Mouse (Mus musculus) spleen, adult 2 months (tissue): ENCODE data around the gene Zmynd8. TPM values are rescaled to one million over a fixed set of nuclear protein-coding genes. Genes with fewer than 3 reads are reported as not detected.

ENCODE experiments used
- DNase-seq, 2 experiments: peaks; one replicate each; pipeline versions ENCODE4 v3.0.0 to v3.0.0-alpha.2; 2012 to 2021; ENCODE audit warnings: low spot score in 2 of 2, low read depth in 1 of 2
- H3K27ac ChIP-seq: fragments of 200-500 bp; 2 replicates; pipeline ENCODE4 v1.5.1; 2012; ENCODE audit warnings: low read length, inconsistent platforms; ENCODE audit not compliant: insufficient read depth
- H3K27me3 ChIP-seq: fragments of 200-500 bp; 2 replicates; pipeline ENCODE4 v1.6.1; 2012; ENCODE audit warnings: mild to moderate bottlenecking, moderate library complexity, low read length, inconsistent platforms; ENCODE audit not compliant: control insufficient read depth, insufficient read depth
- H3K36me3 ChIP-seq: fragments of 200-500 bp; 2 replicates; pipeline ENCODE4 v1.6.1; 2012; ENCODE audit warnings: mild to moderate bottlenecking, low read length, inconsistent platforms; ENCODE audit not compliant: control insufficient read depth, insufficient read depth
- H3K4me1 ChIP-seq: fragments of 200-500 bp; 2 replicates; pipeline ENCODE4 v1.6.1; 2011; ENCODE audit warnings: inconsistent platforms; ENCODE audit not compliant: control insufficient read depth, insufficient read depth, insufficient read length
- H3K4me3 ChIP-seq: fragments of 200-500 bp; 2 replicates; pipeline ENCODE4 v1.5.1; 2011; ENCODE audit warnings: mild to moderate bottlenecking, inconsistent platforms; ENCODE audit not compliant: insufficient read depth, insufficient read length; ENCODE audit errors: extremely low read depth
- CTCF ChIP-seq: fragments of 200-500 bp; IDR thresholded peaks from 2 replicates; pipeline ENCODE4 v1.5.1; 2011; ENCODE audit warnings: mild to moderate bottlenecking, inconsistent platforms; ENCODE audit not compliant: insufficient read depth, insufficient read length, insufficient replicate concordance; ENCODE audit errors: extremely low read depth
- POLR2A ChIP-seq: fragments of 200-500 bp; IDR thresholded peaks from 2 replicates; pipeline ENCODE4 v1.6.1; 2011; ENCODE audit warnings: low read depth, low read length, inconsistent platforms
- WGBS: fragments of 180-500 bp; shearing (Covaris S2); methylation state at CpG from one replicate; pipeline ENCODE4 v1.1.7; 2018; 5-methylcytosine and 5-hydroxymethylcytosine counted together
- polyA plus RNA-seq: library from polyadenylated mRNA; depleted of rRNA; stranded (reverse); fragments of >200 nt; gene quantifications from 2 replicates; pipeline ENCODE4 v1.2.3, GENCODE M21; 2012

Zmynd8 gene
- polyA plus RNA-seq, 1 experiment = 25.0 TPM

DNA sequence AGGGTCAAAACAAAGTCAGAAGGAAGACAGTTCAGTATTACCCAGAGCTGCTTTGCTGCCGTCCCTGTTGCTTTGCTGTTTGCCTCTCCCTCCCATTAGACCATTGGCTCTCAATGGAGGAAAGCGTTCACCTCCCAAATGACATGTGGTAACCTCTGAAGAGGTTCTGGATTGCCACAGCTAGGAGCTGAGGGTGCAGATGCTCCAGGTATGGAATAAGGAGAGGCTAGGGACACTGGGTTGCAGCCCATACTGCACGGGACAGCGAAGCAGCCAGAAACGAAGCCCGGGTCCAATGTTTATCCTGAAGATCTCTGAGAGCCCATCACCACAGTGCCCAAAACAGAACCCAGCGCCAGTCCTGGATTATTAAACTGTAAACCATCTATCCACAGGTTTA is 9.6 kb downstream of the Zmynd8 start:
- H3K4me1 ChIP-seq = peaks cover 46% of the 10 kb centered on the region
- DNase-seq = no peak
- H3K27me3 ChIP-seq = no peaks in the 10 kb centered on the region
- TF ChIP-seq POLR2A (no peak), CTCF (no peak)
- H3K36me3 ChIP-seq = no peaks in the 10 kb centered on the region
- peak overlapping the region; percentile 87 for H3K27ac ChIP-seq
- WGBS = 67% methylated on average over 7 of the region's 7 CpGs
- H3K4me3 ChIP-seq = no peak overlapping the region

- peak overlapping the region; percentile 87 for H3K27ac ChIP-seq
These were observed 10.0 kb downstream of the Zmynd8 start for GRCm38 (mm10) chr2:165888813-165889221.

GRCm38 (mm10) chr2:165888396-165888795 is 10.4 kb downstream of the Zmynd8 start:
- Histone ChIP-seq H3K36me3 (no peaks in the 10 kb centered on the region), H3K27ac (peak overlapping the region; percentile 87), H3K27me3 (no peaks in the 10 kb centered on the region), H3K4me1 (peaks cover 46% of the 10 kb centered on the region), H3K4me3 (no peak overlapping the region)
- TF ChIP-seq CTCF (no peak), POLR2A (no peak)
- DNase-seq = peak in 1 of 2 experiments; percentile 42
- WGBS = 34% methylated on average over 13 of the region's 13 CpGs

More at GRCm38 (mm10) chr2:165888813-165889221, 10.0 kb downstream of the Zmynd8 start:
- peak; percentile 57 to 71 for DNase-seq
- Histone ChIP-seq H3K27me3 (no peaks in the 10 kb centered on the region), H3K36me3 (no peaks in the 10 kb centered on the region), H3K4me3 (no peak overlapping the region), H3K4me1 (peaks cover 46% of the 10 kb centered on the region)
- TF ChIP-seq CTCF = no peak
- TF ChIP-seq POLR2A = no peak
- 5% methylated on average over 3 of the region's 3 CpGs for WGBS

DNA sequence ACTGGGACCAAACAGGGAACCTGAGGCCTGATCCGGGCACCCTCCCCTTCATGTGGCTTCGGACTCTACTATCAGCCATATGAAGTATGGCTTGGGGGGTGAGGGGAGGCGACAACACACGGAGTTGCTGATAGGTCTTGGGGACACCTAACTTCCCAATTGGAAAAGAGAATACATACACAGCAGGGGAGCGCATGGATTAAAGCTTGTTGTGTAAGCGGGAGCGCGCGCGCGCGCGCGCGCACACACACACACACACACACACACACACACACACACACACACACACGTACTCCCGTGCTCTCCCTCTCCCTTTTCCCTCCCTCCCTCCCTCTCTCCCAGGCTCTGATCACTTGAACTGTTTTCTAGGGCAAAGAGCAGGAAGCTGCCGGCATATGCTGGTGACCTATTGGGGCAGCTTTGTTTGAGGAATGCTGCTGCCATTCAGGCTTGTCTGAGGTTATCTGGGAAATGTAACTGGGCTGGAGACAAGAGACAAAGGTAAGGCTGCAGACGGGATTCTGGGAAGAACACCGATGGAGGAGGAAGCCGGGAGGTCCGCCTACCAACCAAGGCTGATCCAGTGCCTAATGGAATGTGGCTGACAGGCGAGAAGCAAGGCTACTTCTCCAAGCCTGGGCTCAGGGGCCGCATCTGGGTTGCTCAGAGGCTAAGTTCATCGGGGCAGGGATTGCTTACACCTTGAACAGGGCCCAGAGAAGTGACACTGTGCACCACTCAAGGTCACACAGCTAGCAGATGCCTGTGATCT is 11.8 kb downstream of the Zmynd8 start:
- Histone ChIP-seq H3K4me1 (peaks cover 49% of the 10 kb centered on the region), H3K4me3 (no peak overlapping the region), H3K27me3 (no peaks in the 10 kb centered on the region), H3K36me3 (peaks cover 1% of the 10 kb centered on the region; the same call in 1 of the 2 replicates), H3K27ac (peak overlapping the region; percentile 34)
- TF ChIP-seq CTCF = no peak
- no peak for TF ChIP-seq POLR2A
- no peak for DNase-seq
- 87% methylated on average over 21 of the region's 25 CpGs for WGBS

DNA sequence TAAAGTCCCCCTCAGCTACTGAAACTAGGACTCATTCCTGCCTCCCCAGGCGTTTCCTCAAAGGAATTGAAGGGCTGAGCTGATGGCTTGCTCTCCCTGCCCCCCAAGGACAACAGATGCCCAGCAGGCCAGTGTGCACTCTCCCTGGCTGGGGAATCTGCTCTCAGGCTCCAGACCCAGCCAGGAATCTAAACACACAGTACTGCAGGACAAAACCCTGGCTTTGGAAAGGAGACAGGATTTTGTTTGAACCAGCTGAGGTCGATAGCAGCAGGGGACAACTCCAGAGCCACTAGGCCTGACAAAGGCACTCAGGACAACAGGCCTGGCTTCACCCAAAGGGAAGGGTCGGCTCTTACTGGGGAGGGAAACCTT is 12.3 kb downstream of the Zmynd8 start:
- WGBS = 73% methylated on average over 3 of the region's 3 CpGs
- H3K4me3 ChIP-seq = no peak overlapping the region
- no peak for TF ChIP-seq POLR2A

DNA sequence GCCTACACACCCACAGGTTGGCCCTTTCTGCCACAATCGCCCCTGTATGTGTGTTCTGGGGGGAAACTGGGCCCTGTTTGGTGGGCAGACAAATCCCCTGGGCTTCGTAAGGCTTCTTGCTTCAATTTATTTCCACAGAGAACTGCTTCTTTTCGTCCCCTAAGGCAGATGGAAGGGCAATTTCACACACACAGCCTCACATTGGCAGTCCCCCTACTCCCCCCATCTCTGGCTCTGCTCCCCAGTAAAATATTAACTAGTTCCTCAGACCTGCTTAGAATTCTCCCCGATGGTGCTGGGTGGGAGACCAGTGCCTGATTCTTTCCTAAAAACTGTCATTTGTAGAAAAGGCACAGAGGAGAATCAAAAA is 12.9 kb downstream of the Zmynd8 start:
- peaks cover 1% of the 10 kb centered on the region; the same call in 1 of the 2 replicates for H3K36me3 ChIP-seq
- peak overlapping the region; percentile 99 for H3K27ac ChIP-seq
- TF ChIP-seq POLR2A (no peak), CTCF (no peak)
- peaks cover 56% of the 10 kb centered on the region for H3K4me1 ChIP-seq
- H3K27me3 ChIP-seq = no peaks in the 10 kb centered on the region
- no peak overlapping the region for H3K4me3 ChIP-seq
- WGBS = 38% methylated on average over 4 of the region's 4 CpGs
- DNase-seq = no peak

More for the DNA sequence above, 12.3 kb downstream of the Zmynd8 start:
- no peak for DNase-seq
- H3K27ac ChIP-seq = peak overlapping the region; percentile 34
- peaks cover 53% of the 10 kb centered on the region for H3K4me1 ChIP-seq
- peaks cover 1% of the 10 kb centered on the region; the same call in 1 of the 2 replicates for H3K36me3 ChIP-seq
- no peaks in the 10 kb centered on the region for H3K27me3 ChIP-seq

DNA sequence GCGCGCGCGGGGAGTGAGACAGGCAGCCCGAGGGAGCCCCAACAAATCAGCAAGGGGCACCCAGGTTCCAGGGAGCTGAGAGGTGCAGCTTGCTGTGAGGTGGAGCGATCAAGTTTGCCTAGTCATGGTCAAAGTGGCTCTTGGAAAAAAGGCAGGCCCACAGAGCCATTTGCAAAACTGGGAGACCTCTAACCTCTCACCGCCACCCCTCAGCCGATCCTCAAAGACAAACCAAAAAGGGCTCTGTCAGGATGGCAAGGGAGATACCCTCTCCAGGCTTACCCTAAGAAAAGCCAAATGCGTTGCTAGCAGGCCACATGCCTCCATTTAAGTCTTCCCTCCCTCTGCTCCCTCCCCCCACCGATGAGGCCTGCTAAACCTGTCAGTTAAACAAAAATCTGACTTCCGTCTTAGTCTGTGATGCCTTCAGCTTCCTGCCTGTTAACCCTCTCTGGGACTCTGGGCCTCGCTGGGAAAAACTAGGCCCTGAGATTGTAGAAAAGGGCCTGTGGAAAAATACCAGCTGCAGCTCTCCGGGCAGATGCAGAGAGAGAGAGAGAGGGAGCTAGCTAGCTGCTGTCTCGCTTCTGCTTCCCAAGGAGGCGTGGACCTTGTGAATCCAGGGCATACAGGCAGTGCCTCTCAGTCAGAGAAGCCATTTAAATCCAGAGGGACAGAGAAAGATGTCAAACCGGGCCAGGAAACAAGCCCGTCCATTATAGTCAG is 13.4 kb downstream of the Zmynd8 start:
- no peaks in the 10 kb centered on the region for H3K27me3 ChIP-seq
- DNase-seq = peak; percentile 49 to 72
- H3K27ac ChIP-seq = peak overlapping the region; percentile 99
- 8% methylated on average over 17 of the region's 17 CpGs for WGBS
- peaks cover 4% of the 10 kb centered on the region for H3K36me3 ChIP-seq
- H3K4me3 ChIP-seq = peak overlapping the region; percentile 35; the same call in 1 of the 2 replicates
- TF ChIP-seq POLR2A (peak; percentile 27; the same call in 1 of the 2 replicates), CTCF (no peak)
- H3K4me1 ChIP-seq = peaks cover 54% of the 10 kb centered on the region
